Mouse (Mus musculus) hindbrain, embryonic 15.5 days (tissue): ENCODE data around the gene Sh2b2. TPM values are rescaled to one million over a fixed set of nuclear protein-coding genes. Genes with fewer than 3 reads are reported as not detected.
A peak's percentile ranks its signal among the peaks of the same experiment; 100 is the strongest.

Source experiments
- ATAC-seq: fragments of 200-750 bp; cut with Nextera tagmentation; 2 replicates; pipeline ENCODE4 v1.8.0; 2017; ENCODE audit warnings: low read depth, moderate number of reproducible peaks, moderate TSS enrichment; ENCODE audit not compliant: low FRiP score
- H3K27ac ChIP-seq: fragments of 300-500 bp; sonication (generic); replicated peaks from 2 replicates; pipeline ENCODE4 v1.5.1; 2015; ENCODE audit warnings: mild to moderate bottlenecking, inconsistent platforms
- H3K27me3 ChIP-seq: fragments of 300-500 bp; sonication (generic); 2 replicates; pipeline ENCODE4 v1.6.1; 2015; ENCODE audit warnings: control low read depth, inconsistent platforms
- H3K36me3 ChIP-seq: fragments of 300-500 bp; sonication (generic); 2 replicates; pipeline ENCODE4 v1.6.1; 2015; ENCODE audit warnings: control low read depth, inconsistent platforms
- H3K4me1 ChIP-seq: fragments of 300-500 bp; sonication (generic); replicated peaks from 2 replicates; pipeline ENCODE4 v1.6.1; 2015; ENCODE audit warnings: control low read depth, inconsistent platforms
- H3K4me2 ChIP-seq: fragments of 300-500 bp; sonication (generic); 2 replicates; pipeline ENCODE4 v1.6.1; 2015; ENCODE audit warnings: moderate library complexity, mild to moderate bottlenecking, inconsistent platforms
- H3K4me3 ChIP-seq: fragments of 300-500 bp; sonication (generic); 2 replicates; pipeline ENCODE4 v1.5.1; 2015; ENCODE audit warnings: mild to moderate bottlenecking, inconsistent platforms
- H3K9ac ChIP-seq: fragments of 300-500 bp; sonication (generic); 2 replicates; pipeline ENCODE4 v1.6.1; 2015; ENCODE audit warnings: inconsistent platforms
- H3K9me3 ChIP-seq: fragments of 300-500 bp; sonication (generic); 2 replicates; pipeline ENCODE4 v1.6.1; 2016; ENCODE audit warnings: control low read depth, inconsistent platforms
- WGBS: fragments of 180-500 bp; shearing (Covaris S2); methylation state at CpG from one replicate; pipeline ENCODE4 v1.1.7; 2015; 5-methylcytosine and 5-hydroxymethylcytosine counted together
- polyA plus RNA-seq: library from polyadenylated mRNA; unstranded; fragments of >200 nt; fragmentation: Nextera tagmentation; extraction: Ambion mirVana; gene quantifications from 2 replicates; pipeline ENCODE4 v1.2.1, GENCODE M21; 2015

Sh2b2 gene
- polyA plus RNA-seq, 1 experiment from 2014 or later, result 27.1 TPM

DNA sequence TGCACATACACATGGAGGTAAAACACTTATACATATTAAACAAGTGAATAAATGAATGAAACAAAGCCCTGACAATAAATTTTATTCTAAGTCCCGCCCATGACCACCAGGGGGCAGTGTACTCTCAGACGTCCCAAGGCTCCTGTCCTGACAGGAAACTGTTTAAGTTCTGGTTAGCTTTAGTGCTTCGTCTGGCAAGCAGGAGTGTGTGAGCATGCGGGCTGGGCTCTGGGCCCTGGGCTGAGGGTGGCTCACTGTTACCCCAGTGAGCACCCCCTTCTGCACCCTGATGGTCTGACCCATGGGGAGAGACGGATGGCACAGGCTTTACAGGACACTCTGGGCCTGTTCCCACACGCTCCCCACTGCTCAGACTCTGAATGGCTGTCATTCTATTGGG is 12.6 kb upstream of the Sh2b2 start:
- H3K9me3 ChIP-seq, result no peaks in the 10 kb centered on the region
- no peaks in the 10 kb centered on the region for H3K27me3 ChIP-seq
- no peak overlapping the region for H3K4me2 ChIP-seq
- H3K27ac ChIP-seq, result no peak overlapping the region
- H3K36me3 ChIP-seq, result no peaks in the 10 kb centered on the region
- H3K4me1 ChIP-seq, result no peaks in the 10 kb centered on the region
- 40% methylated on average over 6 of the region's 6 CpGs for WGBS
- no peak overlapping the region for H3K9ac ChIP-seq
- ATAC-seq, result peak; percentile 58; the same call in 1 of the 2 replicates
- no peak overlapping the region for H3K4me3 ChIP-seq

DNA sequence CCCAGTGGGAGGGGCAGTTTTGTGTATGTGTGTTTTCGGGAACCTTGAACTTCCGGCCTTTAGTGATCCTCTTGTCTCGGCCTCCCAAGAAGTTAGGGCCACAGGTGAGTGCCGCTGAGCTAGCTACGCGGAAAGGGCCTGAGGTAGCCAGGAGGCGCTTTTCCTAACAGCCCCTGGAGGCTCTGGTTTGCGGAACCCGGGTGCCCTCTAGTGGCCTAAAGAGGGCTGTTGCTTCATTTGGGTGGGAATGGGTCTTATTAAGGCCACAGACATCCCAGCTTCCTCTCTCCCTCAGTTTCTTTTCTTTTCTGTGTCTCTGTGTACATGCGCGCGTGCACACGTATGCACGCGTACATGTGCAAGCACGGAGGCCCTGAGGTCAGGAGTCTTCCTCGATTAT is 6.5 kb upstream of the Sh2b2 start:
- WGBS, result 16% methylated on average over 17 of the region's 17 CpGs

DNA sequence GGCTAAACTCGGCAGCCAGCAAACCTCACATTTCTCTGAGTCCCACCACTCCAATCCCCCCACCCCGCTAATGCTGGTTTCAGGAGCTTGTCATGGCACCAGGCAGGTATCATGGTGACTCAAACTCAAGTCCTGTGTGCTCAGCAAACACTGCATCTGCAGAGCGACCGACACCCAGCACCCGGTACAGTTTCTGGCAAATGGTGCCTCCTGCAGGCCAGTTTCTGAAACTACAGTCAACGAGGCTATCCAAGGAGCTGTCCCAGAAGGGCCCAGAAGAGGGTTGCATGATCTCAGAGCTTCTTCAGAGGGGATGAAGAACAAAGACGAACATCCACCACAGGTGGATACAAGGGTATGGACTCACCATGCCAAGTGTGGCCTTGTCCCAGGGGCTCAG is 4.6 kb upstream of the Sh2b2 start:
- no peak overlapping the region for H3K4me2 ChIP-seq
- WGBS, result 57% methylated on average over 7 of the region's 7 CpGs
- H3K27me3 ChIP-seq, result no peaks in the 10 kb centered on the region

More for the DNA sequence above, 6.5 kb upstream of the Sh2b2 start:
- no peaks in the 10 kb centered on the region for H3K36me3 ChIP-seq
- no peaks in the 10 kb centered on the region for H3K27me3 ChIP-seq
- H3K27ac ChIP-seq, result no peak overlapping the region
- H3K9me3 ChIP-seq, result no peaks in the 10 kb centered on the region
- no peak overlapping the region for H3K4me2 ChIP-seq
- ATAC-seq, result peak; percentile 60; the same call in 1 of the 2 replicates
- H3K9ac ChIP-seq, result no peak overlapping the region
- no peaks in the 10 kb centered on the region for H3K4me1 ChIP-seq
- no peak overlapping the region for H3K4me3 ChIP-seq

DNA sequence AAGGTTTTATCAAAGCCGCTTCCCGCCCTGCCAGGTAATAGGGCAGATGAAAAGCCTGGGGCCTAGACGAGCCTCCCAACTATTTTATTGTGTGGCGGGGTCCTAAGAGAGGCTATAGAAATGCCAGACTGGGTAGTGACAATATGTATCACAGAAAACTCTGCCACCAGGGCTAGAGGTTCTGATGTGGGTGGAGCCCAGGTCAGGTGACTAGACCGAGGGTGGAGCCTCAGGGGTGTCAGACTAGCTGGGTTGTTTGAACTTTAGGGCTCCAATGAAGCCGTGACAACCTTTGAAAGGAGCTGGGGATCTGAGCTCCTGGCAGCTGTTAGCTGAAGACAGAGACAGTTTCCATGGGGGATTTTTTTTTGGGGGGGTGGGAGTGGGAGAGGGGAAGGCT is 2.1 kb upstream of the Sh2b2 start:
- Histone ChIP-seq H3K4me1 (peaks cover 12% of the 10 kb centered on the region), H3K9ac (no peak overlapping the region), H3K4me2 (no peak overlapping the region), H3K9me3 (no peaks in the 10 kb centered on the region), H3K27ac (no peak overlapping the region), H3K4me3 (no peak overlapping the region), H3K36me3 (no peaks in the 10 kb centered on the region), H3K27me3 (no peaks in the 10 kb centered on the region)
- 67% methylated on average over 6 of the region's 6 CpGs for WGBS
- no peak for ATAC-seq

More for the DNA sequence above, 4.6 kb upstream of the Sh2b2 start:
- H3K9ac ChIP-seq, result no peak overlapping the region
- H3K4me1 ChIP-seq, result peaks cover 1% of the 10 kb centered on the region
- H3K27ac ChIP-seq, result no peak overlapping the region
- no peaks in the 10 kb centered on the region for H3K36me3 ChIP-seq
- no peak for ATAC-seq
- no peaks in the 10 kb centered on the region for H3K9me3 ChIP-seq
- H3K4me3 ChIP-seq, result no peak overlapping the region

DNA sequence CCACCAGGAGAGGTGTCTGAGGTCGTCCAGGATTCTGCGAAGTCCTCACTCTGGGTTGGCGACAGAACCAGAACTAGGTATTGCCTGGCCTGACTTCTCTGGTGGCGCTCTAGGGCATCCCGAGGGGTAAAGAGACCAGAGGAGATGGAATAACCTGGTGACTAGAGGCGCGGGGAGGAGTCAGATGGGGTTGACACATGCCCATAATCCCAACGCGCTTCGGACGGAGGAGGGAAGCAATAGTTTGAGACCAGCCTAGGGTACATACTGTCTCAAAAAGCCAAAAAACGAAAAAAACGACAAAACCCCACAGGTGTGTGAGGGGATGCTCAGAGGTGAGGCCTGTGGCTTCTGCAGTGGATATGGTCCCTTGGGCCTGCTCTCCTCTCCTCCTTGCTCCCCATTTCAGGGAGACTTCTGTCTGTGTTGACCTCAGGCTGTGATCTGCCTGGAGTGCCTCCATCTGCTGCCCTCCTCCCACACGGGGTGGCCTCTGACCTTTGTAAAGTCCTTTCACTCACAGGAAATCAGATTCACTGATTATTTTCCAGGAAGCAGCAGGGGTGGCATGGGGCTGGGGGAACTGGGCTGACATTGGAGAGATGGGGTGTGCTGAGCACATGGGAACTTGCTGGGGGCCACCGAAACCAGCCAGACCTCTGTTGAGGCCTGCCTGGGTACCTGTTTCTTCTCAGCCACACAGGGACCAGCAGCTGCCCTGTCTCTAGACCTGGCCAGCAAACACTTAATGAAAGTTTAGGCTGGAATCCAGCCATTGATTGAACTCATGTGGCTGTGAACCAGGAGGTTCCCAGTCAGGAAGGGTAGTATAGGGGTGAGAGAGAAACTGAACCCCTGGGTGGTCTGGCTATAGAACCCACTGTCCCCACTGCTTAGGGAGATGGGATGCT is 560 bp downstream of the Sh2b2 start:
- 12% methylated on average over 15 of the region's 15 CpGs for WGBS
- Histone ChIP-seq H3K36me3 (no peaks in the 10 kb centered on the region), H3K9me3 (no peaks in the 10 kb centered on the region), H3K27me3 (no peaks in the 10 kb centered on the region), H3K27ac (peak overlapping the region; percentile 87), H3K9ac (peak overlapping the region; percentile 57), H3K4me1 (peaks cover 33% of the 10 kb centered on the region), H3K4me2 (peak overlapping the region; percentile 82), H3K4me3 (peak overlapping the region; percentile 80)
- ATAC-seq, result no peak; the same call in none of the 2 replicates

DNA sequence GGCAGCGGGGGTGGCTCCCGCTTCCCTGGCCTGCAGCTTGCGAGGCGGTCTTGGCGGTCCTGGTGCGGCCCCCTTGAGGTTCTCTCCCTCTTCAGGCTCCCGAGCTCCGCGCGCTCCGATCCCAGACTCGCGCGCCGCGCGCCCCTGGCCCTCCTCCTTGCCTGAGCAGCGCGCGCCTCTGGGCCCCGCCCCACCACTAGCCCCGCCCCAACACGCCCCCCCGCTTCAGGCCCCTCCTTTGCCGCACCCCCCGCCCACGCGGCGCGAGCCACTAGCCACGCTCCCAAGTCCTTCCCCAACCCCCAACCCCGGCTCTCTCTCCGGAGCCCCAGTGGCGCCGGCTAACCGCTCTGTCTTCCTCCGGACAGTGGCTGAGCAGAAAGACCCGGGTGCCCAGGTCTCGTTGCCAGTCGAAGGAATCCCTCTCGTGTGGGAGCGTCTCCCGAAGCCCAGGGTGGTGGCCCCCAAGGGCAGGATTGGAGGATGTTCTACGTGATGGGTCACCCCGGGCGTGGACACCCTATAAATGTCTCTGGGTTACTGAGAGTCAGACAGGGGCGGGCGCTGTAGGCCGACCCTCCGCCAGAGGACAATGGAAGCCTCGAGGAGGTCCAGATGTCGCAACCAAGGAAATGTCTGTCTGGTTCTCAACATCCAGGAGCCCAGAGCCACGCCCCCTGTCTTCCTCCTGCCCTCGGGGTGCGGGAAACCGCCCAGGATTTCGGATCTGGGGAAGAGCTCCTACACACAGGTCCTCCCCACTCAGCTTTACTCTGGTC is 1.4 kb downstream of the Sh2b2 start:
- Histone ChIP-seq H3K4me3 (peak overlapping the region; percentile 80), H3K9me3 (no peaks in the 10 kb centered on the region), H3K36me3 (no peaks in the 10 kb centered on the region), H3K27ac (peak overlapping the region; percentile 87), H3K4me2 (peak overlapping the region; percentile 82), H3K27me3 (no peaks in the 10 kb centered on the region), H3K4me1 (peaks cover 33% of the 10 kb centered on the region), H3K9ac (peak overlapping the region; percentile 90)
- under 1% methylated on average over 48 of the region's 57 CpGs for WGBS
- peak; percentile 84 for ATAC-seq

DNA sequence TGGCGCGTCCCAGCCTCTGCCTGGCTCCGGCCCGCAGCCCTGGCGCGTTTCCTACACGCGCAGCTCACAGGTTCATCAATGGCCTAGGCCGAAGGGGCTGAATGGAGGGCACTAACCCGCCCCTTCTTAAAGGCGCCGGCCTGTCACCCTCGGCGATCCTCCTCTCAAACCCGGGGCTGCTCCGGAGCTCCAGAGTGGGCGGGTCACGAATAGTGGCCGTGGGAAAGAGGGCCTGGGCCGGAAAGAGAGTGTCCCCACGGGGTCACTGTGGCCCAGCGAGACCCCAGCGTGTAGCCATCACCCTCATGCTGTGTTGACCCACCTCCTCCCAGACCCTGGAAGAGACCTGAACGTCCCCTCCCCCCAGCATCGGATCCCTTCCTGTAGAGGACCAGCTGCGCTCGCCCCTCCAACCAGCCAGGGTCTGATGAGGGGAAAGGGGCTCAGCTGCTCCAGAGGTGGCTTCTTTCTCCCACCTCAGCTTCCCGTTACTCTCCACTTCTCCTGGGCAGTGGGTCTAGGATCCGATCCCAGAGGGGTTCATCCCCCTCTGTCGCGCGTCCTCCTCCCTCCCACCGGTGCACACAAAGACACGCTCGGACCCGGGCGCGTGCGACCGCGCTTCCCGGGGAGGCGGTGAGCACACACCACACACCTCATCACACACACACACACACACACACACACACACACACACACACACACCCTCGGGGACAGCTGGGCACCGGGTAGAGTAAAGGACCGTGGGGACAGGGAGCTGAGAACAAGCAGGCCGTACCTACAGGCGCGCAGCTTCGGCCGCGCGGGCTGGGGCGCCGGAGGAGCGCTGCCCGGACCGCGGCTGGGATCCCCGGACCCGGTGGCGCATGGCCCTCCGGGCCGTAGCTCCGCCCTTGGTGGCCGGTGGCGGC is 2.2 kb downstream of the Sh2b2 start:
- H3K4me1 ChIP-seq, result peaks cover 33% of the 10 kb centered on the region
- H3K9me3 ChIP-seq, result no peaks in the 10 kb centered on the region
- peak overlapping the region; percentile 82 for H3K4me2 ChIP-seq
- H3K36me3 ChIP-seq, result no peaks in the 10 kb centered on the region
- peak overlapping the region; percentile 90 for H3K9ac ChIP-seq
- H3K27me3 ChIP-seq, result no peaks in the 10 kb centered on the region
- peak overlapping the region; percentile 80 for H3K4me3 ChIP-seq
- under 1% methylated on average over 58 of the region's 67 CpGs for WGBS
- peak overlapping the region; percentile 87 for H3K27ac ChIP-seq
- peak; percentile 52 for ATAC-seq

DNA sequence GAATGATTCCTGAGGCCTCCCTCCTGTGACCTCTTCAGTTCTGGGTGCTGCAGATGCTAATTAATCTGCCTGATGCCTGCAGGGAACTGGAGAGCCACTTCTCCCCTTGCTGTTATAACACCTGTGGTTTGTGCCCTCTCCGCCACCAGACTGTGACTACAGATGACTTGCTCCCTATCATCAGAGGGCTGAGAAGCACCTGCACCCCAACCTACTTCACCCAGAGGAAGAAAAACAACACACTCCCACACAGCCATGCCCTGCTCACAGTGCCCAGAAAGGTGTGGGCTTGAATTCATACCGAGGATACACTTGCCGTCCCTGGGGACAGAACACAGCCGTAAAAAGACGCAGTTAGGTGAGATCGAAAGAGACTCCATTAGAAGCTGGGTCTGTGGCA is 5.2 kb downstream of the Sh2b2 start:
- ATAC-seq, result no peak
- Histone ChIP-seq H3K4me3 (no peak overlapping the region), H3K27me3 (no peaks in the 10 kb centered on the region), H3K4me1 (peaks cover 48% of the 10 kb centered on the region), H3K27ac (no peak overlapping the region), H3K9ac (no peak overlapping the region), H3K9me3 (no peaks in the 10 kb centered on the region), H3K4me2 (no peak overlapping the region), H3K36me3 (no peaks in the 10 kb centered on the region)
- WGBS, result 69% methylated on average over 6 of the region's 6 CpGs

DNA sequence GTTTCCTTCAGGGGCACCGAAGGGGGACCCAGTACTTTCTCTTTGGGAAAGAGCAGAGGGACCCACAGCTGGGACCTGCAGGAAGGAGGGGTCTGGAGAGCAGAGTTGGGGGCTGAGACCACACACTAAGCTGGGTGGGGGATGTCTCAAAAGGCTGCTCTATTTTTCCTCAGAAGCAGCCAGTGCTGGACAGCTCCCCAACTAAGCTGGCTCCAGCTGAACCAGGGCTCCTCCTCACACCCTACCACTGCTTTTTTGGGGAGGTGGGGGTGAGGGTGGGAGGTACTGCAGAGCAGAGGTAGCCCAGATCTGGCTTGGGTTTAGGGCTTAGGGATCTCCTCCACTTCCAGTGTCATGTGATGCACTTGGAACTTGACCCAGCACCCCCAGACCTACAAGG is 6.0 kb downstream of the Sh2b2 start:
- 48% methylated on average over 1 of the region's 1 CpGs for WGBS
- Histone ChIP-seq H3K4me3 (no peak overlapping the region), H3K9me3 (no peaks in the 10 kb centered on the region), H3K27ac (no peak overlapping the region), H3K4me2 (no peak overlapping the region), H3K36me3 (no peaks in the 10 kb centered on the region), H3K27me3 (no peaks in the 10 kb centered on the region), H3K4me1 (peaks cover 40% of the 10 kb centered on the region), H3K9ac (no peak overlapping the region)
- no peak for ATAC-seq

DNA sequence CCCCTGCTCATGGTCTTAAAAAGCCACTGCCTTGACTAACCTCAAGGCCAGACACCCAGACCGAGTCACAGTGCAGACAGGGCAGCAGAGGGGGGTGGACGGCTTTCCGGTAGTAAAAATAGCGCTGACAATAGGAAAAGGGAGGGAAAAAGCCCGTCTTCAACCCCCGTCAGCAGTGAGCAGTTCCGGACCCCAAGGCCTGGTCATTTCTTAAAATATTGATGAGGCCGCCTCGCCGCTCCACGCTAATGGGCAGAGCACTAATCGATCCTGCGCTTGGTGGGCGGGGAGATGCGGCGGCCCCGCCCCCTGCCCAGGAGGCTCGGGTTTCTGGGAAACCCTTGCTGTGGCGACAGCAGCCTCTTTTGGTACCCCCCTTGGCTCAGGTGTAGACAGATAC is 8.7 kb downstream of the Sh2b2 start:
- peak overlapping the region; percentile 62 for H3K4me2 ChIP-seq
- ATAC-seq, result no peak
- no peaks in the 10 kb centered on the region for H3K36me3 ChIP-seq
- H3K4me1 ChIP-seq, result peaks cover 40% of the 10 kb centered on the region
- H3K9me3 ChIP-seq, result no peaks in the 10 kb centered on the region
- 3% methylated on average over 19 of the region's 19 CpGs for WGBS
- H3K4me3 ChIP-seq, result peak overlapping the region; percentile 31
- peak overlapping the region; percentile 23 for H3K9ac ChIP-seq
- H3K27me3 ChIP-seq, result no peaks in the 10 kb centered on the region
- no peak overlapping the region for H3K27ac ChIP-seq

DNA sequence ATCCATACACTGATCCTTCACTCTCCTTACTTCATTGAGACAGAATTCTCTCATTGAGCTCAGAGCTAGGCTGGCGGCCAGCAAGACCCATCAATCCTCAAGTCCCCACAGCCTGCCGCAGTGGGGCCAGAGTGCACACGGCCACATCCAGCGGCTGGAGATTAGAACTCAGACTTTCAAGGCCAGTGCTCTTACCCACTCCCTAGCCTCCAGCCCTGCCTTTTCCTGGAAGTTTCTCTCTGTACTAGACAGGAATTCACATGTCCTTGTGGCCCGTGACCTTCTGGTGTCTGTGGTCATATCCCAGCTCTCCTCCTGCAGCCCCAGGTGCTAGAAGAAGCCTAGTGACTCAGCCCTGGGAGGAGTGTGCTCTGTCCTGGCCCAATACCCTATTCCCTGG is 9.7 kb downstream of the Sh2b2 start:
- Histone ChIP-seq H3K27me3 (no peaks in the 10 kb centered on the region), H3K27ac (no peak overlapping the region), H3K4me3 (no peak overlapping the region), H3K9me3 (no peaks in the 10 kb centered on the region), H3K4me1 (peaks cover 30% of the 10 kb centered on the region), H3K36me3 (0 out of 2 replicates have a peak, but pooled peaks cover 5% of the 10 kb centered on the region), H3K4me2 (no peak overlapping the region), H3K9ac (no peak overlapping the region)
- WGBS, result 70% methylated on average over 5 of the region's 5 CpGs
- ATAC-seq, result no peak
